Mouse (Mus musculus) CH12.LX (cell line): ENCODE data around the gene Lce3a.

Source experiments
- CHD1 ChIP-seq: IDR thresholded peaks from 2 replicates; pipeline ENCODE4 v1.6.1; 2012; ENCODE audit warnings: low read depth, low read length, improper control_type of control experiment, inconsistent platforms
- CTCF ChIP-seq, 2 experiments: IDR thresholded peaks in 1 of 2; conservative IDR thresholded peaks in 1 of 2; 2 replicates each; pipeline ENCODE4 v1.5.1; 2011 to 2012; ENCODE audit warnings: low read depth in 2 of 2, low read length in 2 of 2, improper control_type of control experiment in 1 of 2, inconsistent platforms in 1 of 2, mild to moderate bottlenecking in 1 of 2, moderate library complexity in 1 of 2
- EP300 ChIP-seq: IDR thresholded peaks from 2 replicates; pipeline ENCODE4 v1.6.1; 2011; ENCODE audit warnings: low read length, improper control_type of control experiment
- JUN ChIP-seq: IDR thresholded peaks from 2 replicates; pipeline ENCODE4 v1.6.1; 2011; ENCODE audit warnings: low read depth, mild to moderate bottlenecking, low read length, improper control_type of control experiment, moderate library complexity; ENCODE audit not compliant: insufficient read depth
- MYC ChIP-seq: IDR thresholded peaks from 2 replicates; pipeline ENCODE4 v1.6.1; 2011; ENCODE audit warnings: low read depth, mild to moderate bottlenecking, improper control_type of control experiment, low read length
- NELFE ChIP-seq: IDR thresholded peaks from 2 replicates; pipeline ENCODE4 v1.6.1; 2011; ENCODE audit warnings: low read depth, low read length, improper control_type of control experiment
- POLR2A ChIP-seq: IDR thresholded peaks from 2 replicates; pipeline ENCODE4 v1.6.1; 2011; ENCODE audit warnings: low read depth, mild to moderate bottlenecking, improper control_type of control experiment, low read length
- POLR2AphosphoS2 ChIP-seq: IDR thresholded peaks from 2 replicates; pipeline ENCODE4 v1.6.1; 2011; ENCODE audit warnings: low read depth, low read length, improper control_type of control experiment
- SMC3 ChIP-seq: IDR thresholded peaks from 2 replicates; pipeline ENCODE4 v1.6.1; 2011; ENCODE audit warnings: low read depth, low read length, improper control_type of control experiment
- ZMIZ1 ChIP-seq: IDR thresholded peaks from 2 replicates; pipeline ENCODE4 v1.6.1; 2012; ENCODE audit warnings: low read depth, mild to moderate bottlenecking, inconsistent platforms, low read length, improper control_type of control experiment

GRCm38 (mm10) chr3:92894063-92894462, 32.0 kb downstream of the Lce3a start:
- TF ChIP-seq EP300 = no peak
- TF ChIP-seq CTCF (conservative IDR thresholded peaks at IDR 0.05 in 1 of 2, IDR thresholded peaks at IDR 0.05 in 1 of 2; ENCODE audit: low read depth in 2 of 2, low read length in 2 of 2) = no peak
- TF ChIP-seq POLR2AphosphoS2 = no peak
- TF ChIP-seq SMC3 = no peak
- no peak for TF ChIP-seq MYC
- TF ChIP-seq NELFE = no peak
- no peak for TF ChIP-seq JUN
- no peak for TF ChIP-seq ZMIZ1
- no peak for TF ChIP-seq POLR2A
- no peak for TF ChIP-seq CHD1
